Mouse (Mus musculus): ENCODE results near the gene Gm49510. TPM values are rescaled to one million over a fixed set of nuclear protein-coding genes. Genes with fewer than 3 reads are reported as not detected.

Gm49510 gene
- total and polyA plus RNA-seq, 3 experiments: 0.12 to 0.25 TPM; not detected in 1

DNA sequence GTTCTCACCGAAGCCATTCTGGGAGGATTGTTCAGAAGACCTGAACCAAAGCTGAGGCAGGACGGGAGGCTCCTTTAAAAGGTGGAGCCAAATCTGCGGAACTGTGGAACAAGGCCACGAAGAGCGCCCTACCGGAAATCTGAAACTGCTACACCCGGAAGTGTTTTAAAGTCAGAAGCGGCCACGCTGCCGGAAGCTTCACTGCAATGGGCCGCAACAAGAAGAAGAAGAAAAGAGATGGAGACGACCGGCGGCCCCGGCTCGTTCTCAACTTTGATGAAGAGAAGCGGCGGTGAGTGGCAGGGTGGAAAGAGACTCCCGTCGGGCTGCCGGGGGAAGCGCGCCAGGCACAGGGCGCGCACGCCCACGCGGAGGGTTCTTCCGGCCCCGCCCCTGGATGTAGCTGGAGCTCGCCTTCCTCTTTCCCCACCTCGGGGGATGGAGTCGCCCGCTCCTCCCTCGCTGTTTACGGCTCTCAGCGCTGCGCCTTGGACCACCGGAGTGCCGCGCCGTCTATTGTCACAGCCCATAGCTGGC is 35.4 kb downstream of the Gm49510 start, which contains the start of gene Nol12:
Gene Nol12 (plus strand): TSS at position 150 of the 537 bp plus-strand sequence.
- Histone ChIP-seq H3K9me3 (replicated peaks; ENCODE audit: low read length) (no peaks in the 10 kb centered on the region), H3K9ac (ENCODE audit: insufficient read depth, low read depth) (peak within 1 kb of the TSS; percentile 82), H3K27ac (ENCODE audit: insufficient read depth, low read depth) (peak within 1 kb of the TSS; percentile 23; the same call in 1 of the 2 replicates), H3K4me3 (replicated peaks in 1 of 3; ENCODE audit: low read depth in 2 of 3, low read length in 2 of 3, poor library complexity in 1 of 3) (peak within 1 kb of the TSS; percentile 63 to 97 (median 86)), H3K4me2 (ENCODE audit: insufficient read depth, low read depth, poor library complexity, severe bottlenecking) (peak within 1 kb of the TSS; percentile 90), H3K27me3 (replicated peaks) (no peaks in the 10 kb centered on the region), H3K79me2 (replicated peaks; ENCODE audit: control insufficient read depth, extremely low read depth, insufficient read depth, poor library complexity, severe bottlenecking) (peaks cover 14% of the 10 kb centered on the region; the same call in 1 of the 2 replicates), H3K4me1 (ENCODE audit: control insufficient read depth in 1 of 2, insufficient read depth in 2 of 2) (peaks cover 6 to 32% of the 10 kb centered on the region in 2 experiments; a peak in 3 of 4 replicates), H3K36me3 (replicated peaks in 1 of 2; ENCODE audit: control insufficient read depth in 1 of 2, insufficient read depth in 1 of 2, low read length in 1 of 2) (peaks cover 38 to 52% of the 10 kb centered on the region in 2 experiments)
- DNase-seq (ENCODE audit: extremely low read depth): peak; percentile 95
- TF ChIP-seq ZC3H11A (IDR thresholded peaks at IDR 0.05; ENCODE audit: low read depth, low read length) (no peak), TBP (conservative IDR thresholded peaks at IDR 0.05; ENCODE audit: low read depth, low read length) (peak; percentile 92), RAD21 (IDR thresholded peaks at IDR 0.05; ENCODE audit: low read depth, low read length) (no peak), HCFC1 (IDR thresholded peaks at IDR 0.05; ENCODE audit: low read depth, low read length) (peak; percentile 92), CHD1 (IDR thresholded peaks at IDR 0.05; ENCODE audit: low read depth, low read length) (no peak), MAX (IDR thresholded peaks at IDR 0.05; ENCODE audit: low read length) (peak; percentile 94), USF2 (conservative IDR thresholded peaks at IDR 0.05; ENCODE audit: low read depth, low read length) (no peak), MEF2A (IDR thresholded peaks at IDR 0.05; ENCODE audit: borderline replicate concordance, low read depth, low read length) (no peak), MXI1 (IDR thresholded peaks at IDR 0.05; ENCODE audit: low read depth, low read length) (peak; percentile 98), EP300 (IDR thresholded peaks at IDR 0.05; ENCODE audit: low read length) (peak; percentile 37), MAZ (IDR thresholded peaks at IDR 0.05; ENCODE audit: low read depth, low read length) (0 out of 2 replicates have a peak, but pooled peaks have one; percentile 14), CHD2 (IDR thresholded peaks at IDR 0.05; ENCODE audit: low read length) (peak; percentile 58), JUND (conservative IDR thresholded peaks at IDR 0.05; ENCODE audit: low read depth, low read length) (no peak), KAT2A (IDR thresholded peaks at IDR 0.05; ENCODE audit: insufficient replicate concordance, low read length) (peak; percentile 81; the same call in 1 of the 2 replicates), NELFE (IDR thresholded peaks at IDR 0.05; ENCODE audit: low read depth, low read length) (peak; percentile 82), JUN (IDR thresholded peaks at IDR 0.05; ENCODE audit: insufficient read depth, low read depth, low read length) (no peak; the same call in 1 of the 2 replicates), ZNF384 (IDR thresholded peaks at IDR 0.05; ENCODE audit: low read depth, low read length) (peak; percentile 6; the same call in 1 of the 2 replicates), POLR2A (IDR thresholded peaks at IDR 0.05; ENCODE audit: low read depth, low read length) (peak; percentile 86), NRF1 (IDR thresholded peaks at IDR 0.05; ENCODE audit: low read depth, low read length) (peak; percentile 65), BHLHE40 (IDR thresholded peaks at IDR 0.05; ENCODE audit: low read depth, low read length) (0 out of 2 replicates have a peak, but pooled peaks have one; percentile 14), IRF4 (IDR thresholded peaks at IDR 0.05; ENCODE audit: low read depth, low read length) (peak; percentile 60), POLR2AphosphoS2 (IDR thresholded peaks at IDR 0.05; ENCODE audit: low read depth, low read length) (no peak; the same call in 1 of the 2 replicates), TCF12 (IDR thresholded peaks at IDR 0.05; ENCODE audit: low read depth, low read length) (peak; percentile 76), MYC (IDR thresholded peaks at IDR 0.05; ENCODE audit: low read depth, low read length) (peak; percentile 99), GABPA (IDR thresholded peaks at IDR 0.05; ENCODE audit: insufficient replicate concordance, low read depth, low read length) (no peak; the same call in 1 of the 2 replicates), SIN3A (IDR thresholded peaks at IDR 0.05; ENCODE audit: low read length) (peak; percentile 97), ZKSCAN1 (IDR thresholded peaks at IDR 0.05; ENCODE audit: borderline replicate concordance, low read depth, low read length) (no peak), RCOR1 (conservative IDR thresholded peaks at IDR 0.05; ENCODE audit: low read depth, low read length) (0 out of 2 replicates have a peak, but pooled peaks have one; percentile 50), USF1 (IDR thresholded peaks at IDR 0.05; ENCODE audit: low read depth, low read length) (no peak; the same call in 1 of the 2 replicates), UBTF (IDR thresholded peaks at IDR 0.05; ENCODE audit: low read depth, low read length) (peak; percentile 70; the same call in 1 of the 2 replicates), ETS1 (conservative IDR thresholded peaks at IDR 0.05; ENCODE audit: low read depth, low read length) (no peak), PAX5 (IDR thresholded peaks at IDR 0.05; ENCODE audit: low read length) (no peak), CTCF (conservative IDR thresholded peaks at IDR 0.05 in 1 of 2, IDR thresholded peaks at IDR 0.05 in 1 of 2; ENCODE audit: low read depth in 2 of 2, low read length in 2 of 2) (no peak), ELF1 (IDR thresholded peaks at IDR 0.05; ENCODE audit: low read depth, low read length) (peak; percentile 97), MAFK (IDR thresholded peaks at IDR 0.05; ENCODE audit: insufficient replicate concordance, low read length) (no peak), E2F4 (IDR thresholded peaks at IDR 0.05; ENCODE audit: insufficient replicate concordance, low read depth, low read length) (no peak), SMC3 (IDR thresholded peaks at IDR 0.05; ENCODE audit: low read depth, low read length) (0 out of 2 replicates have a peak, but pooled peaks have one; percentile 1), ZMIZ1 (IDR thresholded peaks at IDR 0.05; ENCODE audit: low read depth, low read length) (peak; percentile 90)
- dilution Hi-C loops (cut with MboI; ENCODE audit: extremely low pct_ligation_motif_present, extremely low pct_unique_long_range_greater_than_20kb, low sequenced_read_pairs) (no loop called here), in situ Hi-C loops (cut with MboI; ENCODE audit: low pct_ligation_motif_present, low pct_unique_long_range_greater_than_20kb, low sequenced_read_pairs) (no loop called here)
